Mouse (Mus musculus) intestine, embryonic 16.5 days (tissue): ENCODE measurements at regions not wholly inside any gene's neighbourhood (a gene's known extent, or its start where the extent isn't known, plus 50 kb on each side); places are given as distances from the start of the nearest gene placed in this dataset.

Experiments
- ATAC-seq: fragments of 200-750 bp; cut with Nextera tagmentation; 2 replicates; pipeline ENCODE4 v1.8.0; 2017; ENCODE audit warnings: moderate TSS enrichment, moderate library complexity
- H3K27ac ChIP-seq: fragments of 300-500 bp; sonication (generic); 2 replicates; pipeline ENCODE4 v1.5.1; 2014; ENCODE audit warnings: mild to moderate bottlenecking, low read length
- H3K27me3 ChIP-seq: fragments of 300-500 bp; sonication (generic); replicated peaks from 2 replicates; pipeline ENCODE4 v1.6.1; 2014; ENCODE audit warnings: low read length, control low read depth, mixed read lengths; ENCODE audit not compliant: control insufficient read depth, insufficient read depth
- H3K36me3 ChIP-seq: fragments of 300-500 bp; sonication (generic); 2 replicates; pipeline ENCODE4 v1.6.1; 2014; ENCODE audit warnings: low read length, control low read depth; ENCODE audit not compliant: control insufficient read depth, insufficient read depth
- H3K4me1 ChIP-seq: fragments of 300-500 bp; sonication (generic); 2 replicates; pipeline ENCODE4 v1.6.1; 2014; ENCODE audit warnings: low read length, control low read depth, mixed read lengths; ENCODE audit not compliant: control insufficient read depth, insufficient read depth
- H3K4me2 ChIP-seq: fragments of 300-500 bp; sonication (generic); 2 replicates; pipeline ENCODE4 v1.6.1; 2014; ENCODE audit warnings: low read depth, low read length, control low read depth
- H3K4me3 ChIP-seq: fragments of 300-500 bp; sonication (generic); 2 replicates; pipeline ENCODE4 v1.5.1; 2014; ENCODE audit warnings: mild to moderate bottlenecking, low read length
- H3K9ac ChIP-seq: fragments of 300-500 bp; sonication (generic); 2 replicates; pipeline ENCODE4 v1.6.1; 2014; ENCODE audit warnings: low read depth, low read length
- H3K9me3 ChIP-seq: fragments of 300-500 bp; sonication (generic); 2 replicates; pipeline ENCODE4 v1.6.1; 2016; ENCODE audit warnings: low read length, control low read depth; ENCODE audit not compliant: control insufficient read depth
- WGBS: fragments of 180-500 bp; shearing (Covaris S2); extraction: QIAGEN DNeasy Blood & Tissue Kit; methylation state at CpG from one replicate; pipeline ENCODE4 v1.1.7; 2014; 5-methylcytosine and 5-hydroxymethylcytosine counted together

- Histone ChIP-seq H3K36me3 (no peaks in the 10 kb centered on the region), H3K9me3 (no peaks in the 10 kb centered on the region), H3K27me3 (no peaks in the 10 kb centered on the region), H3K4me1 (no peaks in the 10 kb centered on the region), H3K4me2 (no peak overlapping the region), H3K27ac (no peak overlapping the region), H3K4me3 (no peak overlapping the region), H3K9ac (no peak overlapping the region)
- 91% methylated on average over 14 of the region's 14 CpGs for WGBS
- ATAC-seq: no peak
These were observed 138.6 kb upstream of the Igsf21 start for GRCm38 (mm10) chr4:140385226-140385625.

GRCm38 (mm10) chr4:140383596-140383995, 137.0 kb upstream of the Igsf21 start:
- Histone ChIP-seq H3K4me2 (no peak overlapping the region), H3K9ac (no peak overlapping the region), H3K27me3 (no peaks in the 10 kb centered on the region), H3K9me3 (no peaks in the 10 kb centered on the region), H3K27ac (no peak overlapping the region), H3K4me1 (no peaks in the 10 kb centered on the region), H3K4me3 (no peak overlapping the region), H3K36me3 (no peaks in the 10 kb centered on the region)
- WGBS: 71% methylated on average over 7 of the region's 7 CpGs
- no peak for ATAC-seq

GRCm38 (mm10) chr4:140380733-140381132, 134.1 kb upstream of the Igsf21 start:
- Histone ChIP-seq H3K27me3 (no peaks in the 10 kb centered on the region), H3K9me3 (no peaks in the 10 kb centered on the region), H3K9ac (no peak overlapping the region), H3K4me2 (no peak overlapping the region), H3K4me1 (no peaks in the 10 kb centered on the region), H3K4me3 (no peak overlapping the region), H3K27ac (no peak overlapping the region), H3K36me3 (no peaks in the 10 kb centered on the region)
- no peak for ATAC-seq
- WGBS: 31% methylated on average over 13 of the region's 13 CpGs

DNA sequence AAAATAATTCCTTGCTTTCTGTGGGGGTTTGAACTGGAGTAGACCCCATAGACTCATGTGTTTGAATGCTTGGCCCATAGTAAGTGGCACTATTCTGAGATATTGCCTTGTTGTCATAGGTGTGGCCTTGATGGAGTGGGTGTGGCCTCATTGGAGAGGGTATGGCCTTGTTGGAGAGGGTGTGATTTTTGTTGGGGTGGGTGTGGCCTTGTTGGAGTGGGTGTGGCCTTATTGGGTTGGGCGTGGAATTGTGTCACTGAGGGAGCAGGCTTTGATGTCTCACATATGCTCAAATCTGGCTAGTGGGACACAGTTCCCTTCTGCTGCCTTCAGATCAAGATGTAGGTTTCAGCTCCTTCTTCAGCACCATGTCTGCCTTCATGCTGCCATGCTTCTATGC, 131.4 kb upstream of the Igsf21 start:
- no peak for ATAC-seq
- Histone ChIP-seq H3K4me1 (no peaks in the 10 kb centered on the region), H3K4me2 (no peak overlapping the region), H3K27ac (no peak overlapping the region), H3K36me3 (no peaks in the 10 kb centered on the region), H3K9ac (no peak overlapping the region), H3K4me3 (no peak overlapping the region), H3K27me3 (no peaks in the 10 kb centered on the region), H3K9me3 (no peaks in the 10 kb centered on the region)
- 76% methylated on average over 1 of the region's 1 CpGs for WGBS

DNA sequence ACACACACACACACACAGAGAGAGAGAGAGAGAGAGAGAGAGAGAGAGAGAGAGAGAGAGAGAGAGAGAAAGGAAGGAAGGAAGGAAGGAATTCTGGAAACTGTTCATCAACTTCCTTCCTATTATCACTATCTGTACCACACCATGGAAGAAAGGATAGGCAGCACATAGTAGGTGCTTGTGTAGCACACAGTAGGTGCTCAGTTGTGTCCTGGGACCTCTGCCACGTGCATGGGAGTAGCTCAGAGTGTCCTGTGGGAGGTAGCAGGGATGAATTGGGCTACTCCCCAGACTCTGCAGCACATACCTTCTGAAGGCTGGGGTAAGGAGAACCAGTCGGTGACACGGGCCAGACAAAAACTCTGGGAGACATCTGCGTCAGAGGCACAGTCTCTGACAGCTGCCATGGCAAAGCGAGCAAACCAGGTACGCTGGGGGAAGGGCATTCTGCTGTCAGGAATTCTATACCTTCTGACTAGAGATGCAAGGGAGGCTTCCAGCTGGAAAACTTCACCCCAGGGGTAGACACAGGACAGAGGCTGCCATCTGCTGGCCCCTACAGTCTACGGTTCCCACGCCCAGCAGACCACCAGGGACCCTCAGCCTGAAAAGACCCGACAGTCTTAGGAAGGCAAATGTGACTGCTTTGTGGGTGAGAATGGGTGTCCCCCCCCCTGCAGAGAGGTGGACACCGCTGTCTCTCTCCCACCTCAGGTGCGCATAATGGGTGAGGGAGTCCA, 126.2 kb upstream of the Igsf21 start:
- no peak overlapping the region for H3K9ac ChIP-seq
- H3K27ac ChIP-seq: no peak overlapping the region
- H3K4me2 ChIP-seq: no peak overlapping the region
- no peaks in the 10 kb centered on the region for H3K27me3 ChIP-seq
- no peaks in the 10 kb centered on the region for H3K4me1 ChIP-seq
- ATAC-seq: no peak
- H3K9me3 ChIP-seq: no peaks in the 10 kb centered on the region
- H3K36me3 ChIP-seq: no peaks in the 10 kb centered on the region
- no peak overlapping the region for H3K4me3 ChIP-seq
- WGBS: 47% methylated on average over 11 of the region's 11 CpGs

- Histone ChIP-seq H3K4me3 (no peak overlapping the region), H3K4me1 (no peaks in the 10 kb centered on the region), H3K27ac (no peak overlapping the region), H3K27me3 (no peaks in the 10 kb centered on the region), H3K9ac (no peak overlapping the region), H3K9me3 (no peaks in the 10 kb centered on the region), H3K4me2 (no peak overlapping the region), H3K36me3 (no peaks in the 10 kb centered on the region)
- 84% methylated on average over 20 of the region's 20 CpGs for whole genome bisulfite sequencing
- ATAC-seq: no peak
These were observed 125.0 kb upstream of the Igsf21 start for GRCm38 (mm10) chr4:140371426-140372213.

DNA sequence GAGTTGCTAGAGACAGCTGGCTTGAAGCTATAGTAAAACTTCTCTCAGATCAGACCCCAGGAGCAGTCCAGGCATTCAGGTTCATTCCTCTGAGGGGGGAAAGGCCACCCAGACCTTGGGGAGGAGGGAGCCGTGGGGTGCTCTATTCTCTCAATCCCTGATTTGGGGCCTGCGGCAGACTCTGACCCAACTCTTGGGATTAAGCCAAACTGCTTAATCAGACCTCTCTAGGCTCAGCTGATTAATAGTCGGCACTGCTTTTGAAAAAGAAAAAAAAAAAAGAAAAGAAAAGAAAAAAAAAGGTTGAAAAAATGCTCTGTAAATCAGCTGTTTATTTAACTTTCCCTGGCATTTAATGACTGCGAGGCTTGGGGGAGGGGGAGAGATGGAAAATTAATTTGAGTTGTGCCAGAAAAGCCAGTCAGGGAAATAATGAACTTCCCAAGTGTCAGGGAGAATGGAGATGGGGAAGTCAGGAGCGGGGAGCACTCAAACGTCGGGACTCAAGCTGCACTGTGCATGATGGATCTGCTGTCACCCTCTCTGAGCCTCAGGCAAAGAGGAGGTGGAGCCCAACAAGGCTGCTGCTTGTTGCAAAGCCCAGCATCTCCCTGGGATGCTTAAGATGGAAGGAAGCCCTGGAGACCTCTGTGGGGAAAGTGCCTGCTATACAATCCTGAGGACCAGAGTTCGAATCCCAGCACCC, 120.5 kb upstream of the Igsf21 start:
- Histone ChIP-seq H3K4me3 (no peak overlapping the region), H3K4me1 (no peaks in the 10 kb centered on the region), H3K9ac (no peak overlapping the region), H3K9me3 (no peaks in the 10 kb centered on the region), H3K36me3 (no peaks in the 10 kb centered on the region), H3K4me2 (no peak overlapping the region), H3K27me3 (no peaks in the 10 kb centered on the region), H3K27ac (no peak overlapping the region)
- 42% methylated on average over 8 of the region's 8 CpGs for WGBS
- no peak for ATAC-seq

- no peak overlapping the region for H3K4me3 ChIP-seq
- H3K4me2 ChIP-seq: no peak overlapping the region
- 86% methylated on average over 4 of the region's 4 CpGs for WGBS
- no peaks in the 10 kb centered on the region for H3K9me3 ChIP-seq
- no peaks in the 10 kb centered on the region for H3K4me1 ChIP-seq
- no peak overlapping the region for H3K27ac ChIP-seq
- no peak for ATAC-seq
- no peaks in the 10 kb centered on the region for H3K27me3 ChIP-seq
- no peak overlapping the region for H3K9ac ChIP-seq
- H3K36me3 ChIP-seq: no peaks in the 10 kb centered on the region
These were observed 112.3 kb upstream of the Igsf21 start for GRCm38 (mm10) chr4:140358846-140359245.

GRCm38 (mm10) chr4:140358103-140358502, 111.5 kb upstream of the Igsf21 start:
- no peak overlapping the region for H3K27ac ChIP-seq
- no peaks in the 10 kb centered on the region for H3K4me1 ChIP-seq
- no peaks in the 10 kb centered on the region for H3K36me3 ChIP-seq
- H3K4me2 ChIP-seq: no peak overlapping the region
- H3K9me3 ChIP-seq: no peaks in the 10 kb centered on the region
- WGBS: 6% methylated on average over 5 of the region's 5 CpGs
- H3K4me3 ChIP-seq: no peak overlapping the region
- no peaks in the 10 kb centered on the region for H3K27me3 ChIP-seq
- no peak overlapping the region for H3K9ac ChIP-seq
- no peak for ATAC-seq
